Mouse (Mus musculus): ENCODE measurements around the gene Csnka2ip.

DNA sequence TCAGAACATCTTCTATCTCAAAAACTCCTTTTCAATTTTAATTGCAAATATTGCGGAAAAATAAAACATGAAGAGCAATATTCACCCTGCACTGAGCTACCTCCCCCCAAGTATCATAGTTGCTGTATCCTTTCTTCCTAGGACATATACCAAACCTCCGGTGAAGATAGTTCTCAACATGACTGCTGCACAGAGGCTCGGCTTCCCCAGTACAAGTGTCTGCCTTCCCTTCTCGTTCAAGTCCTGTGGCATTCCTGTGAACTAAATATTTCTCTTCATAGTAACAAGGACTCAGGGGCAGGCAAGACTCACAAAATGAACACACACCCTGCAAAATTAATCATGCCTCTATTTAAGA lies 16.0 kb downstream of the Csnka2ip start:
- TF ChIP-seq POLR2A (IDR thresholded peaks at IDR 0.05; ENCODE audit: insufficient read depth, low read length) (no peak), CTCF (IDR thresholded peaks at IDR 0.05; ENCODE audit: low read depth, low read length) (no peak)

Data from ES-Bruce4 (cell line).